Mouse (Mus musculus): ENCODE measurements at regions not wholly inside any gene's neighbourhood (a gene's known extent, or its start where the extent isn't known, plus 50 kb on each side); places are given as distances from the start of the nearest gene placed in this dataset.

DNA sequence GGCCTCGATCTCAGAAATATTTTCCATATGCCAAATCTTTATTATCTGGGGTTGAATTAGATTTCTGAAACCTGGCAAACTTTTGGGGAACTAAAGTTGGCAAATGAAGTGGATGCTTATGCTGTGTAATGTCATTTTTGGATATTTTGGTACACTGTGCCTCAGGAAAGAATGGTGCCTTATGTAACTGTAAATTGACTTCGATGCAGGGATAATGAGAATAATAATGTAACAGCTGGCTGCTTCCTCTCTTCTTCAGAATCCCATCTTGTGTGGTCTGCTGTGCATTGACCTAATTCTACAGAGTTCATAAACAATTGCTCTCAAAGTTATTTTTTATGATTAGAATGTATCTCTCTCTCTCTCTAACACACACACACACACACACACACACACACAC is 545.6 kb downstream of the Tfap2b start:
- H3K27me3 ChIP-seq, result peaks cover 18% of the 10 kb centered on the region
- no peak for TF ChIP-seq CTCF (IDR thresholded peaks at IDR 0.05)
- DNase-seq (ENCODE audit: low read depth, low spot score) (no peak), ATAC-seq (no peak)
- ChIA-PET CTCF (no interaction called here), POLR2A (no interaction called here)
- in situ Hi-C loops (cut with MboI; ENCODE audit: low pct_unique_long_range_greater_than_20kb), result no loop called here

DNA sequence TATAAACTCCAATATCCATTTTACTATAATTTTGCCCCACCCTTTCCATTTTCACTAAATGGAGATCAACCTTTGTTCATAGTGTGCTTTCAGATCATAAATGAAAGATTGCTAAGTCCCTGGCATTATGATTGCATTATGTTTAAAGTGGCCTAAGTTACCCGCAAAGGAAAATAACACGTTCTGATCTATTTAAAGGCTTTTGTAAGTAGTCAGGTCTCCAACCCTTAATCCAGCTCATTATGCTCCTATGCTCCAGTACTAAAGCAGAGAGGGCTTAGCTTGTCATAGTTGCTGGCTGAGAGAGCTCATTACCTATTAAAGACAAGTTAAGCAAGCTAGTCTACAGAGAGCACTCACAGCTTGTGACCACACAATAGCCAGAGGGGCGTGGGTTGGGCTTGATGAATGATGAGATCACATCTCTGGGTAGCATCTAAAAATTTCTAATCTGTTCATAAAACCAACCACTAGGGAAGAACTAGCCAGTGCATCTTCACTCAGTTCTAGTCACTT is 549.3 kb downstream of the Tfap2b start:
- H3K27me3 ChIP-seq, result peaks cover 23% of the 10 kb centered on the region
- ATAC-seq, result no peak
- DNase-seq (ENCODE audit: low read depth, low spot score), result no peak
- CTCF ChIA-PET, result no interaction called here
- in situ Hi-C loops (cut with MboI; ENCODE audit: low pct_unique_long_range_greater_than_20kb), result no loop called here
- TF ChIP-seq CTCF (IDR thresholded peaks at IDR 0.05), result no peak
- POLR2A ChIA-PET, result no interaction called here

DNA sequence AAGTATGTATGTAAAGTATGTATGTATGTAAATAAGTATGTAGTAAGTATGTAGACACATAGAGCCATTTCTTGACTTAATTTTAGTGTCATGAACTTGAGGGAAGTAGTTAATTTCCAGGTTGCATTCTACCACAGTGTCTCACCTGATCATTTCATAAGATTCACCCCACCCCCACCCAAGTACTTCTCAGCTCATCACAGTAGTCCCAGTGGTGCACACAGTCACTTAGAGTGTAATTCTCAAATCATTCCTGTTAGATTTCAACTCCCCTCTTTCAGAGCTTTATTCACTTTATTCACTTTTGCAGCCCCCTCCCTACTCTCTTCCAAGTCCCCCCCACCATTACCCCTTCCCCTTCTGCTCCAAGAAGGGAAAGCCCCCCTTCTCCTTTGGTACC is 558.2 kb downstream of the Tfap2b start:
- in situ Hi-C loops (cut with MboI; ENCODE audit: low pct_unique_long_range_greater_than_20kb), result no loop called here
- H3K27me3 ChIP-seq, result peaks cover 21% of the 10 kb centered on the region
- DNase-seq (ENCODE audit: low read depth, low spot score) (no peak), ATAC-seq (no peak)
- CTCF ChIA-PET, result interaction anchor here (0.6 kb wide), 1 partner anchor 242 kb away, joined by 3 read pairs; no protein-coding TSS in a partner anchor
- POLR2A ChIA-PET, result interaction anchor here (1.1 kb wide), 1 partner anchor 10 kb away, joined by 3 read pairs; no protein-coding TSS in a partner anchor
- no peak for TF ChIP-seq CTCF (IDR thresholded peaks at IDR 0.05)

DNA sequence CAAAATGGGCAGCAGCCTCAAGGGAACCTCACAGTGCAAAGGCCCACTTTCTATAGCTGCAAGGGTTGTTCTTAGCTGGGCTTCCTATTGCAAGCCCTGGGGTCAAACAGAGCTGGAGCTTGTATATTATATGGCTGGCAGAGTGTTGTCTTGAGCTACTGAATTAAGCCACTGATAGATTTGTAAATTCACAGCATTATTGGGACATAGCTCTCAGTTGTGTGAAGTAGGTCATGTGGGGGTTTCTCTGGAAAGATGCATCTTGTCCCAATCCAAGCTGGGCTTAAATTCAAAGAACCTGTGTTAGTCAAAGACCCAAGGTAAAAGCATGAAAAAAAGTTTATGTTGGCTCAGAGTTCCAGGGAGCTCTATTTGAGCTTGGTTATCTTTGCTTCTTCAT is 563.6 kb downstream of the Tfap2b start:
- POLR2A ChIA-PET, result no interaction called here
- H3K27me3 ChIP-seq, result no peaks in the 10 kb centered on the region
- DNase-seq (ENCODE audit: low read depth, low spot score) (no peak), ATAC-seq (no peak)
- TF ChIP-seq CTCF (IDR thresholded peaks at IDR 0.05), result no peak
- CTCF ChIA-PET, result interaction anchor here (1.8 kb wide), 1 partner anchor 8 kb away, joined by 4 read pairs; no protein-coding TSS in a partner anchor
- in situ Hi-C loops (cut with MboI; ENCODE audit: low pct_unique_long_range_greater_than_20kb), result loop anchor here (10.0 kb wide), 1 partner anchor 567 kb away; the partner anchor contains the start of gene Tfap2b

DNA sequence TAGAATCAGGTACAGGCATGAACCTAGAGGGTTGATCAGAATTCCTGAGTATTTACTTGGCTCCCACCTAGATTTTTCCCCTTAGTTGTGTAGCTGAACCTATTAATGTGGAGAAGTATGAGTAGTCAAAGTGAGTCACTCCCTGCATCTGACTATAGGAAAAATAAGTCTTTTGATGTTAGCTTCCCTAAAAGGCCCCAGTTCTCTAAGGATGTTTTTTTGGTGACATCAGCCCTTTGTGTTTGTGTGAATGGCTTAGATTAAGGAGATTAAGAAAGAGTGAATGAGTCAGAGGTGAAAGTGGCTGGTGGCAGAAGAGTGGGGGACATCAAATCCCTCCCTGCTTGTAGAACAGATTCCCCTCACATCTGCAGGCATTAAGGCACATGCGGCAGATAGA is 565.8 kb downstream of the Tfap2b start:
- DNase-seq (ENCODE audit: low read depth, low spot score) (no peak), ATAC-seq (no peak)
- POLR2A ChIA-PET, result no interaction called here
- TF ChIP-seq CTCF (IDR thresholded peaks at IDR 0.05), result no peak
- H3K27me3 ChIP-seq, result no peaks in the 10 kb centered on the region
- in situ Hi-C loops (cut with MboI; ENCODE audit: low pct_unique_long_range_greater_than_20kb), result loop anchor here (10.0 kb wide), 1 partner anchor 570 kb away; the partner anchor contains the start of gene Tfap2b
- CTCF ChIA-PET, result no interaction called here

DNA sequence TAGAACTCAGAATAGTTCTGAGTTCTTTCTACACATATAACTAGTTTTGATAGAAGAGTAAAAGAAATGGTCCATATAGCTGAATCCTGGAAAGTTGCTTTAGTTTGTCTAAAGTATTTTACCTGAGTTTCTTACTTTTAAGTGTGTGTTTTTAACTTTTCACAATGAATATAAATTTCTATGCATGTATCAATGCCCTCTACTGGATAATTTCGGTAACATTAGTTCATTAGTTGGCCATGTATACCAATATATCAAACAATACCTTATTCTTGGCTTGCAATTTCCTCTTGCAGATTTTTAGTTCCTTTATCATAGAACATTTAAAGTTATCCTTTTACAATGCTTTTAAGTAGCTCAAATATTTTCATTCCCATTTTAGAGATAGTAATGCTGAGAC is 568.8 kb downstream of the Tfap2b start:
- ChIA-PET CTCF (no interaction called here), POLR2A (no interaction called here)
- H3K27me3 ChIP-seq, result peaks cover 5% of the 10 kb centered on the region
- TF ChIP-seq CTCF (IDR thresholded peaks at IDR 0.05), result no peak
- ATAC-seq (no peak), DNase-seq (ENCODE audit: low read depth, low spot score) (no peak)
- in situ Hi-C loops (cut with MboI; ENCODE audit: low pct_unique_long_range_greater_than_20kb), result loop anchor here (10.0 to 25.0 kb wide), 2 partner anchors 435 to 573 kb away; partner anchors contain the start of gene Tfap2b

DNA sequence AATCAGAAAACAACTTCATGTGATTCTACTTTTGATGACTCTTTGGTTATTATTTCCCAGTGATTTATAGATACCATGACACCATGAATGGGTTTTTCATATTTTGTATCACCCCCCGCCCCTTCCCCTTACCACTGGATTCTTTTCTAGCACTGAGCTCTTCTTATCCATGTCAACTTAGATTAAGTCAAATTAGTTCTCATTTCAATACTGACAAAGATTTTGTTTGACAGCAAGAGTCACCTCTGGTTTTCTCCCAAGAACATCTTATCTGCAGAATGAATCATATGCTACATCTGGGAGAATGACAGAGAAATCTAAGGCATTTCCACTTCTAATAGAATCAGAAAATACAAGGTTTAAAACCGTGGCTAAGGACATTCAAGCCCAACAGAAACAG is 578.3 kb downstream of the Tfap2b start:
- H3K27me3 ChIP-seq, result peaks cover 16% of the 10 kb centered on the region
- ChIA-PET CTCF (no interaction called here), POLR2A (no interaction called here)
- in situ Hi-C loops (cut with MboI; ENCODE audit: low pct_unique_long_range_greater_than_20kb), result loop anchor here (10.0 to 25.0 kb wide), 2 partner anchors 178 to 425 kb away; no protein-coding TSS in a partner anchor
- no peak for TF ChIP-seq CTCF (IDR thresholded peaks at IDR 0.05)
- ATAC-seq (no peak), DNase-seq (ENCODE audit: low read depth, low spot score) (no peak)

DNA sequence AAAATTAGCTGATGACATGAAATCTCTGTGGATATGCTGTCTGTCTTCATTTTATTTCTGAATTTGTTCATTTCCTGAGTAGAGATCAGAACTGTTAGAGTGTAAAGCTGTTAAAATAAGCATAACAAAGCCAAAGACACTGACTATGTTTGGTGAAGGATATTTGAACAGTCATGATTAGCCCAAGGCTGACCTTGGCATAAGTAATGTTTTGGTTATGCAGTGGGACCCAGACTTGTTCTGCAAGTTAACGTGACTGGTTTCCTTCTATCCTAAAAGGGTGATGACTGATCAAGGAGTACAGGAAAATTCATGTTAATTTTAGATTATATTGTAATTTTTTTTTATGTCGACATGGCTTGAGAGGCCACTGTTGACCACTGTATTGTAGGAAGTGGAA is 585.4 kb downstream of the Tfap2b start:
- DNase-seq (ENCODE audit: low read depth, low spot score), result no peak
- POLR2A ChIA-PET, result no interaction called here

DNA sequence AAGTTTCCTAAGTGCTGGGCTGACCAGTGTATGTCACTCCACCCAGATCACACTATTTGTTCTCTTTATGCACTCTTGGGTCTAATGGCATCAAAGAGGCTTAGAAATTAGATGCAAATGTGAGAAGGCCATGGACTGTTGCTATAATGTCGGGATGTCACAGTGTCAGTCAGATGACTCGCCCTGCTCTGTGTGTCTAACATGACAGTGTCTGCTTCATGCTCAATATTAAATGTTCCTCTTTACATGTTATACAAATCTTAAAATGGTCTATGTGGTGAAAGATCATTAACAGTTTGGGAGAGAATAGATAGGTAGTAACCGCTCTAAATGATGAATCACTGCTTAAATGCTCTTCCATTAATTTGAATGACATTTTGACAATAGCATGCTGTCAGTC is 617.2 kb downstream of the Tfap2b start:
- ATAC-seq, result no peak

More for the DNA sequence above, 585.4 kb downstream of the Tfap2b start:
- TF ChIP-seq CTCF (IDR thresholded peaks at IDR 0.05), result no peak
- CTCF ChIA-PET, result no interaction called here
- in situ Hi-C loops (cut with MboI; ENCODE audit: low pct_unique_long_range_greater_than_20kb), result loop anchor here (25.0 kb wide), 1 partner anchor 418 kb away; no protein-coding TSS in a partner anchor
- peaks cover 23% of the 10 kb centered on the region for H3K27me3 ChIP-seq
- ATAC-seq, result no peak

DNA sequence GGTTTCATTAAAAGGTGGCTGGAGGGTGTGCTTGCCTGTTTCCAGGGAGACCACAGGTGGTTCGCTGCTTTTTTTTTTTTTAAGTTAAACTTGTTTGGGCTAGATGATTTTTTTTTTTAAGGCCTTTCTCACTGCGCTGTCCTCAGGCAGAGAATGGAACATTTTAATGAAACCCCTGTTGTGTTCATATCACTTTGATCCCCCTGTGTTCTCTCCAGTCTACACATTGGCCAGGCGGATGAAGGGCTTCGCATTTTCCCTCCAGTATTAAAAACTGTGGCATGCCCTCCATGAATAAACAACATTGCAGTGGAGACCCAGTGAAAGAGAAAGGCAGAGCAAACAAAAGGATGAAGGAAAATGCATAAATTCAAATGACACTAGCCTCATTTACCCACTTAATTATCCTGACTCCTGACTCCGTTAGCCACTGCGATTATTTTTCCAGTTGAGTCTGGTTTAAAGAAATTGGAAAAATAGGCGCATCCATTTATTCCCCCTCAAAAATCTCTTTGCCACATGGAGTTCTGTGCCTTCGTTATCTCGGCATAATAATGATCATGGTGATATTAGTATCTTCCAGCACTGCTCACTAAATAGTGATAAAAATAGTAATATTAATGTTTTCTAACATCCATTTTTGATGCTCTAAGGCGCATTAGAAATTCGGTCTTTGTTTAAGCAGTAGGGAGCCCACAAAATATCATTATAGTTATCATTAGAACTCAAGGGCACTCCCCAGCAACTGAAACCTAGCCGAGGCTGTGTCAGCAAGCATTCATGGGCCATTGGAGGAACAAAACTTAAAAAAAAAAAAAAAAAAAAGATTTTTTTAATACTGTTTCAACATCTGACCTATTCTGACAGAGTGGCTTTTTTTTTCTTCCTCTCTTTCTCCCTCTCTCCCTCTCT is 618.0 kb downstream of the Tfap2b start:
- no peak for DNase-seq (ENCODE audit: low read depth, low spot score)
- POLR2A ChIA-PET, result no interaction called here
- peaks cover 12% of the 10 kb centered on the region for H3K27me3 ChIP-seq
- CTCF ChIA-PET, result no interaction called here
- ATAC-seq, result no peak
- in situ Hi-C loops (cut with MboI; ENCODE audit: low pct_unique_long_range_greater_than_20kb), result no loop called here
- no peak for TF ChIP-seq CTCF (IDR thresholded peaks at IDR 0.05)

More for the DNA sequence above, 617.2 kb downstream of the Tfap2b start:
- CTCF ChIA-PET, result no interaction called here
- in situ Hi-C loops (cut with MboI; ENCODE audit: low pct_unique_long_range_greater_than_20kb), result no loop called here
- POLR2A ChIA-PET, result no interaction called here
- peaks cover 12% of the 10 kb centered on the region for H3K27me3 ChIP-seq
- no peak for DNase-seq (ENCODE audit: low read depth, low spot score)
- no peak for TF ChIP-seq CTCF (IDR thresholded peaks at IDR 0.05)

DNA sequence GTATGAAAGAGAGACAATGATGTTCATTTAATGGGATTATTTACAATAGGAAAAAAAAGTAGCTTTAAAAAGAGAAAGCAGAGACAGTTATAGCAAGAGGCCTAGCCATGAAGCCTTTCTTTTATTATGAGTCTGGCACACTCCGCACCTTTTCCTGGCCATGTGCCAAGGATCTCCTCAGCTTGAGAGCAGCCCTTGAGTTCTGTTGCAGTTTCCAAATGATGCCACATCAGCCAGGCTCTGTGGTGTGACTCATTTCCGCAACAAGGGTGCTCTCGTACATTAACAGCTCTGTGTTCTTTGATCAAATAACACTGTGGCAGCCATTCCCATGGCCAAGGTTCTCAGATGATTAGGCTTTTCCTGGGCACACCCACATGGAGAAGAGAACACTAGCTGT is 641.2 kb downstream of the Tfap2b start:
- TF ChIP-seq CTCF (IDR thresholded peaks at IDR 0.05), result no peak
- ChIA-PET CTCF (no interaction called here), POLR2A (no interaction called here)
- DNase-seq (ENCODE audit: low read depth, low spot score), result no peak
- in situ Hi-C loops (cut with MboI; ENCODE audit: low pct_unique_long_range_greater_than_20kb), result no loop called here
- ATAC-seq, result peak; percentile 21
- H3K27me3 ChIP-seq, result peaks cover 11% of the 10 kb centered on the region
